Mouse (Mus musculus): ENCODE measurements around the gene Tubgcp2.

The Tubgcp2 gene

DNA sequence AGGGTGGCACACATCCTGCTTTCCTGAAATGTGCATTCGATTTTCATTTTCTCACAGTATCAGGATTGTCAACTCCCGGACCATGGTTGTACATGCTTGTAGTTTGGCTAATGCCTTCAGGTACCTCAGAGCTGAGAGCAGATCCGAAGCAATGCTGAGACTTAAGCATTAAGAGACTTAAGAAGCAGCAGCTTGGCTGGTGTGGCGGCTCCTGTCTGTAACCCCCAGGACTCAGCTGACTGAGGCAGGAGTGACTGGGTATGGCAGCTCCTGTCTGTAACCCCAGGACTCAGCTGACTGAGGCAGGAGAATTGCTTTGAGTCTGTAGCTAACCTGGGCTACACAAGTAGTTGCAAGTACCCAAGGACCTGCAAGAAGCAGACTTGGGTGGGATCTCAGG, 9.1 kb upstream of the Tubgcp2 start:
- DNase-seq = no peak

- DNase-seq = no peak
These were observed 6.3 kb upstream of the Tubgcp2 start for GRCm38 (mm10) chr7:140042728-140043127.

GRCm38 (mm10) chr7:140037171-140037555, 694 bp upstream of the Tubgcp2 start:
- DNase-seq = no peak

DNA sequence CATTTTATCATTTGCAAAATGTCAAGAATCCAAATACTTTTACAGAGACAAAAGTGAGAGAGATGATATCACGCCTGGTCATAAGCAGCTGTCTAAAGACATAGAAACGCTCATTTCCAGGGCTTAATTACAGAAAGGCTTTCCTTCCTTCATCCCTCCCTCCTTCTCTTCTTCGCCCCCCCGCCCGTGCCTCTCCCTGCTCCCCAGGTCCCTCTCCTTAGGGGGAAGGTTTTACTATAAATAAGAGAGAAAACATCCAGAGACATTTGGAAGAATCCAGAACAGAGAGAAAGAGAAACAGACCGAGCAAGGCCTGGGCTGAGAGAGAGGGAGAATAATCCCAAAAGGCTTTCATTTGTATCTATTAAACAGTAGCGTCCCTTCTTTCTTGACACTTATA, 1.0 kb downstream of the Tubgcp2 start:
- no peak for DNase-seq

DNA sequence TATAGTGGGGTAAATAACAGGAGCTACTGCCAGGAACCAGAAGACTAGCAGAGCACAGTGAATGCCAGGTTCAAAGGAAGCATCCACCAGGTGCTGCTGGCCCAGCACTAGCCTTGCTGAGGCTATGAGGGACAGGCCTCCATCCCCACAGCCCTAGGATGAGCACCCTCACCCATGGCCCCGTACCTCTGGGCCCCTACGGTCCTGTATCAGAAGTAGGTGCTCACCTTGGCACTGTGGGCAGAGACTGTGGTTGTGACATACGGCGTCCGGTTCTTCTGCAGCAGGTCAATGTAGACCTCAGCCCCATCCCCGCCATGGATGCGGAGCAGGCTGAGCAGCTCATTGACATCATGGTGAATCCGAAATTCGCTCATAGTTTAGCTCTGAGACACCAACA, 3.1 kb downstream of the Tubgcp2 start:
- DNase-seq = no peak

- DNase-seq = no peak
These were observed 4.1 kb downstream of the Tubgcp2 start for GRCm38 (mm10) chr7:140032366-140032765.

GRCm38 (mm10) chr7:140031771-140032170, 4.7 kb downstream of the Tubgcp2 start:
- DNase-seq = no peak

- no peak for DNase-seq
These were observed 25.1 kb downstream of the Tubgcp2 start for GRCm38 (mm10) chr7:140011336-140011735.

DNA sequence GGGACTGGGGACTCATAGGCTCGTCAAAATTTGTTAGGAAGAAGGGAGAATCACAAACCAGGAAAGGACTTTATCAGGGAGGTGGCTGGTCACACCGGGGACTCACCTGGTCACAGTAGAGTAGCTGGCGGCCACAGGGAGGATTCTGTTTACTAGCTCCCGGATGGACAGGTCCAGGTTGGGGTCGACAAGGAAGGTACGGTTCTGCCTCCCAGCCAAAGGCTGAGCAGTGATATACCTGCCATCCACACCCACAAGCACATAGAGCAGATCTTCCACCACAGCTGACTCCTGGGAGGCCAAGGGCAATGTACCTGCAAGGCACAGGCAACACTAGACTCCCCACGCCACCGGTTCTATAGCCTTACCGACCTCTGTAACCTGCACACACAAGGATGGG, 28.7 kb downstream of the Tubgcp2 start:
- DNase-seq = no peak

GRCm38 (mm10) chr7:140006861-140007611, 29.4 kb downstream of the Tubgcp2 start:
- DNase-seq = no peak

DNA sequence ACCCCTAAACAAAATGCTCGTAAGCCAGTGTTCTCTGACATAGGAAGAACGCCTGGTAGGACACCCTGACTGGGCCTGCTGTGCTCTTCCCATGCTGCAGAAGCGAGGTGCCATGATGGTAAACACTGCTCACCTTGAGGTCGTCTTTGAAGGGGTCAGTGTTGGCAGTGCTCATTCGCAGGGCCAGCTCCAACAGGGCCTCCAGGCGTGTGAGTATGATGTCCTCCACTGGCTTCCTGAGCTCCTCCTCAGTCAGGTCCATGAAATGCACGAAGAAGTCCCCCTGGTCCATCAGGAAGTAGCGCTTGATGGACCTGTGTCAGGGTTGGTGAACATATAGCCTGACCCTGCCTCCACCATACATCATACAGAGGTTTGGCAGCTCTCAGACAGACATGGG, 31.8 kb downstream of the Tubgcp2 start:
- no peak for DNase-seq

DNA sequence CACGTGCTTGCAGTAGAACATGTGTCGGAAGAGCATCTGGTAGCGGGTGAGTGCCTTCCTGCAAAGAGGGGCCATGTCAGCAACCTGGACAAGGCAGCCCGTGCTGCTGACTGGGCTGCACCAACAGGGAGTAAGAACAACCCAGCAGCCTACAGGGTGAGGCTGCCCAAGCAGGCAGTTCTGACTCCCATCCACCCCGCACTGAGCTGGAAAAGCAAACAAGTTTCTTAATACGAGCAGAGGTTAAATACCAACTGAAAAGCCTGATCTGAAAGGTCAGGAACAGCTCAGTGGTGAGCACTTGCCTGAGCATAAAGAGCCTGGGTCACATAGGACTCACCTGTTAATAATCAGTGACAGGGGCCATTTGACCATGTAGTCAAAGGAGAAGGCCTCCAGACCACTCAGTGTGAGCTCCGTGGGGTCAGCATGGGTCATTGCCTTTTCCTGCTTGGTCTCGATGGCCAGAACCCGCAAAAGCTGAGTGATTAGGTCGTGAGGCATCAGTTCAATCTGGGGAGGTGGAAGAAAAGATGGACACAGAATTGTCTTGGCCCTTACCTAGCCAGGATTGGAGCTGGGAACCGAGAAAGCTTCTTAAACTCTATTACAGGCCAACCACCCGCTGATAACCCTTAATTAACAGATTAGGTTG, 35.3 kb downstream of the Tubgcp2 start:
- DNase-seq = no peak

GRCm38 (mm10) chr7:139998691-139999350, 37.6 kb downstream of the Tubgcp2 start:
- peak; percentile 53 for DNase-seq

DNA sequence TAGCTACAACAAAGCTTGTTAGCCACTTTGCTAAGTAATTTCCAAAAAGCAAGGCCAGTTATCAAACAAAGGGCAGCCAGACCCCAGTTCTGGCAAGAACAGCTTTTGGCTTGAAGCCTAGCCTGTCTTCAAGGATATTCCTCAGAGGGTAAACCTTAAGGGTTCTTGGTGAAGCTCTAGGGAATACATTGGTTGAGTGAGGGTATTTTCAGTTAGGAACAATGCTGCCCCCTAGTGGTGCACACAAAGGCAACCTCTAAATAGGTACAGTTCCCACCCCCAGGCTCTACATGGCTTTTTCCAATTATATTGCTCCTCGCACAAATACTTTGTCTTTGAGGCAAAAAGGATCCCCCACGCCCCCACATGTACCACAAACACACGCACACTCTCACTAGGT, 41.8 kb downstream of the Tubgcp2 start:
- DNase-seq = peak; percentile 71

GRCm38 (mm10) chr7:139994202-139994601, 42.3 kb downstream of the Tubgcp2 start:
- no peak for DNase-seq

- DNase-seq = no peak
These were observed 42.9 kb downstream of the Tubgcp2 start for GRCm38 (mm10) chr7:139993532-139993931.

DNA sequence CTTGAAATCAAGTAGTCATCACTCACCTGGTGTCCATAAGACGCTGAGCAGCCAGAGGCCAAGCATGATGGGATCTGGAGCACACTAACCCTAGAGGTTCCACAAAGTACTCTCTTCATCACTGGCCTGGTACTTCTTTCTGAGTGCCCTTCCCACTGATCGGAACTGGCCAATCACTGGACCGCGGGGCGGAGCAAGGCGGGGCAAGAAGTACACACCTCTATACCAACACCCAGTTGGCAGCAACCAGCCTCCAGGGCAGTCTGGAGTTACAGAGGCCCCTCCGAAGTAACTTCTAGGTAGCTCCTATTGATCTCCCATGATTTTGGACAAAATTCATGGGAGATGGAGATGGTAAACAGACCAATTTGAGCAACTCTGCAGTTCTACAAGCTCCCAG, 44.1 kb downstream of the Tubgcp2 start, which contains the start of gene Adam8:
Adam8 (minus strand) TSS at position 157 of the 400 bp plus-strand sequence.
- no peak for DNase-seq

DNA sequence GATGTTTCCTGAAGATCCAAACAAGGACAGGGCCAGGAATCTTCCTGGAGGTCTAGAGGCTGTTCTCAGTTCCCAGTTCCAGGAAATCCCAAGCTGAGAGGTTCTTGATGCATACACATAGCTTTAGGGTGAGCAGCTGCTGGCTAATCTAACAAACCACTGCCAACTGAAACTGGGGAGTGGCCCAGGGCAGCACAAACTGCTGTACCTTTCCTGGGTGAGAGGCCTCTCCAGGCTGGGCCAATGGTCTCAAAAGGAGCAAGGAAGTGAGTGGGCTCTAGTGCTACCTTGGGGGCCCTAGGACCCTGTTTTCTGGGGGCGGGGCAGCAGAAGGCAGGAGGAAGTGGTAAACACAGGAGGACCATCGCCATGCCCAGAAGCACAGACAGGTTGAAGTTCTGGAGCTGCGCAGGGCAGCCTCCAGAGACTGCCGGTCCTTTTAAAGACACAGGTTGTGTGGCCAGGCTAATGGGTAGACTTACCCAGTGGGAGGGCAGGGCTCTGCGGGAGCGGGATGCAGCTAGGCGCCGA, 45.5 kb downstream of the Tubgcp2 start:
- DNase-seq = no peak

DNA sequence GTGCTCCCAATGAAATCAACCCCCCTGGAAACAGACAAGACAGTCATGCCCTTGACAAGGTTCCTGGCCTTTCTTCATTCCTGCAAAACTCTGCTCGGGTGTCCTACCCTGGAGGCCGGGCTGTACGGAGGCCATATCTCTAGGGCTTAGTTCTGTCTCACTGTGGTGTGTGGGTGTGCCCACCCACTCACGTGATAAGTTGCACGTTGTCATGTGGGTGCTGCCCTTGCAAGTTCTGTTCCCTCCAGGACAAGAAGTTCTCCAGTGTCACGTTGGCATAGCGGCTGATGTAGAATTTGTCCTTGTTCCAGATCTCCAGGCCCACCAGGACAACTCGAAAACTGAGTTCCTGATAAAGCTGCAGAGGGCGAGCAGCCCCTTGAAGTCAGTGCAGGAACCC, 48.2 kb downstream of the Tubgcp2 start:
- no peak for DNase-seq

DNA sequence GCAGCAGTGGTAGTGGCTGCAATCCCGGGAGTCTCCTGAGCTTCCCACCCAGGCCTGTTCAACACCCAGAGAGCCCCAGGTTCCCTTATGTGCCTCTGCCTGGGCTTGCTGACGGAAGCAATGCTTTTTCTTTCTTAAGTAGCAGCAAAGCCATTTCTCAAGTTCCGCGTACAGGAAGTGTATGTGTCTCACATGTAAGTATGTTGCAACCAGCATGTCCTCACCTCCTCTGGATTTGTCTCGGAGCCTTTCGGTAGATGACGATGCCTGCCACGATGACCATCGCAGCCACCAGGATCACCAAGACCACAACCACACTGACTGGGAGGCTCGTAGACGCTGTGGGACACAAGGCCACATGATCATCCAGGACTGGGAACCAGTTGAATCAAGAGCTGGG, 52.0 kb downstream of the Tubgcp2 start:
- peak; percentile 27 for DNase-seq

DNA sequence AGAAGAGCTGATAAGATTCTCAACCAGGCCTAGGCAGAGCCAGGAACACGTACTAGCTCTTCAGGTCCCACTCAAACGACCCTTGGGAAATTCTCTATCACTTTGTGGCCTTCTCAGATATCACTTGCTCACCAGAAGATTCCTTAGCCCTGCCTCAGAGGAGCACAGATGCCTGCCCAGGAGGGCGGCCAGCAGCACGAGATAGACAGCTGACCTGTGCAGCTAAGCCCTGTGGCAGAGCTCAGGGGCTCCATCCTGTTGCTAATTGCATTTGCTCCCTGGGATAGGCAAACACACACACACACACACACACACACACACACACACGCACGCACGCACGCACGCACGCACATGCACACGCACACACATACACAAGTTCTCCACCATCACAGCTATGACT, 54.4 kb downstream of the Tubgcp2 start:
- DNase-seq = no peak

DNA sequence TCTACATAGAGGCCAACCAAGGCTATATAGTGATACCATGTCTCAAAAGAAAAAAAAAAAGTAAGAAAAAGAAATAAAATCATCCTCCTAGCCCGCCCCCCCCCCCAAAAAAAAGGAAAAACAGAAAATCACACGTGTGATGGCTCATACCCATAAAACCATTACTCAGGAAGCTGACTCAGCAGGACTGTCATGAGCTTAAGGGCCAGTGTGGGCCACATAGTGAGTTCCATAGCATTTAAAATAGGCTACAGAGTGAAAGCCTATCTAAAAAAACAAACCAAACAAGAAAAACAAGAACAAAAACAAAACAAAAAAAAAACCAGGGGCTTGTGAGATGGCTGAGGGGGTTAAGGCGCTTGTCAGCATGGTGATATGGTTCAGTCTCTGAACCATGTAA, 55.7 kb downstream of the Tubgcp2 start:
- DNase-seq = no peak

GRCm38 (mm10) chr7:139979011-139979719, 57.3 kb downstream of the Tubgcp2 start:
- DNase-seq = peak; percentile 47
